Mouse (Mus musculus) lung, adult 2 months (tissue): ENCODE results near the gene Fam102a. TPM values are rescaled to one million over a fixed set of nuclear protein-coding genes. Genes with fewer than 3 reads are reported as not detected.

Experiments used
- DNase-seq: peaks from one replicate; pipeline ENCODE4 v3.0.0; 2022
- H3K4me1 ChIP-seq: fragments of 200-500 bp; 2 replicates; pipeline ENCODE4 v1.6.1; 2011; ENCODE audit warnings: low read length; ENCODE audit not compliant: control insufficient read depth, insufficient read depth
- H3K4me3 ChIP-seq: fragments of 200-500 bp; replicated peaks from 2 replicates; pipeline ENCODE3; 2011; ENCODE audit warnings: low read depth, mild to moderate bottlenecking, control low read depth, low read length; ENCODE audit errors: extremely low read depth
- CTCF ChIP-seq: fragments of 200-500 bp; IDR thresholded peaks from 2 replicates; pipeline ENCODE4 v1.5.1; 2011; ENCODE audit warnings: mild to moderate bottlenecking, low read length, control low read depth; ENCODE audit not compliant: insufficient read depth
- POLR2A ChIP-seq: fragments of 200-500 bp; IDR thresholded peaks from 2 replicates; pipeline ENCODE4 v1.6.1; 2011; ENCODE audit warnings: low read depth, mild to moderate bottlenecking, control low read depth, low read length, borderline replicate concordance; ENCODE audit errors: extremely low read depth
- WGBS: fragments of 180-500 bp; shearing (Covaris S2); methylation state at CpG from one replicate; pipeline ENCODE4 v1.1.7; 2018; 5-methylcytosine and 5-hydroxymethylcytosine counted together
- polyA plus RNA-seq: library from polyadenylated mRNA; depleted of rRNA; stranded (reverse); fragments of >200 nt; gene quantifications from 2 replicates; pipeline ENCODE4 v1.2.3, GENCODE M21; 2012

Gene Fam102a
- polyA plus RNA-seq, 1 experiment, result 24.0 TPM

GRCm38 (mm10) chr2:32530479-32530878 lies 4.7 kb upstream of the Fam102a start:
- WGBS, result 64% methylated on average over 2 of the region's 2 CpGs
- no peak for TF ChIP-seq CTCF
- no peak for TF ChIP-seq POLR2A
- DNase-seq, result no peak
- H3K4me3 ChIP-seq, result no peak overlapping the region
- H3K4me1 ChIP-seq, result no peaks in the 10 kb centered on the region

GRCm38 (mm10) chr2:32533163-32533562 lies 2.0 kb upstream of the Fam102a start:
- TF ChIP-seq POLR2A (no peak), CTCF (no peak)
- H3K4me1 ChIP-seq, result peaks cover 8% of the 10 kb centered on the region; the same call in 1 of the 2 replicates
- 74% methylated on average over 2 of the region's 2 CpGs for WGBS
- DNase-seq, result no peak
- no peak overlapping the region for H3K4me3 ChIP-seq

- Histone ChIP-seq H3K4me3 (peak overlapping the region; percentile 85), H3K4me1 (peaks cover 15% of the 10 kb centered on the region; the same call in 1 of the 2 replicates)
- DNase-seq, result peak; percentile 53
- whole genome bisulfite sequencing, result 6% methylated on average over 13 of the region's 13 CpGs
- TF ChIP-seq CTCF (no peak), POLR2A (peak; percentile 31; the same call in 1 of the 2 replicates)
Observed at GRCm38 (mm10) chr2:32534061-32534732, 935 bp upstream of the Fam102a start.

- peaks cover 15% of the 10 kb centered on the region; the same call in 1 of the 2 replicates for H3K4me1 ChIP-seq
- DNase-seq, result peak; percentile 79
Observed at GRCm38 (mm10) chr2:32535501-32535991, 414 bp downstream of the Fam102a start.

GRCm38 (mm10) chr2:32536086-32536633 lies 1.0 kb downstream of the Fam102a start:
- H3K4me3 ChIP-seq, result peak overlapping the region; percentile 64
- peak; percentile 45 for DNase-seq
- 2% methylated on average over 14 of the region's 14 CpGs for WGBS
- peaks cover 15% of the 10 kb centered on the region; the same call in 1 of the 2 replicates for H3K4me1 ChIP-seq
- TF ChIP-seq CTCF (no peak), POLR2A (no peak)

More at GRCm38 (mm10) chr2:32535501-32535991, 414 bp downstream of the Fam102a start:
- peak overlapping the region; percentile 76 for H3K4me3 ChIP-seq
- WGBS, result under 1% methylated on average over 55 of the region's 56 CpGs
- TF ChIP-seq POLR2A, result no peak
- TF ChIP-seq CTCF, result no peak

GRCm38 (mm10) chr2:32536634-32537359 lies 1.7 kb downstream of the Fam102a start:
- TF ChIP-seq POLR2A, result no peak
- peak; percentile 43; the same call in 1 of the 2 replicates for TF ChIP-seq CTCF
- H3K4me1 ChIP-seq, result peaks cover 18% of the 10 kb centered on the region; the same call in 1 of the 2 replicates
- 3% methylated on average over 11 of the region's 11 CpGs for WGBS
- peak overlapping the region; percentile 64 for H3K4me3 ChIP-seq
- DNase-seq, result peak; percentile 60

GRCm38 (mm10) chr2:32537360-32537905 lies 2.3 kb downstream of the Fam102a start:
- TF ChIP-seq POLR2A (no peak), CTCF (no peak)
- peak overlapping the region; percentile 53 for H3K4me3 ChIP-seq
- DNase-seq, result no peak
- 18% methylated on average over 9 of the region's 9 CpGs for WGBS
- peaks cover 21% of the 10 kb centered on the region; the same call in 1 of the 2 replicates for H3K4me1 ChIP-seq

GRCm38 (mm10) chr2:32537941-32538340 lies 2.8 kb downstream of the Fam102a start:
- Histone ChIP-seq H3K4me1 (peaks cover 21% of the 10 kb centered on the region; the same call in 1 of the 2 replicates), H3K4me3 (no peak overlapping the region)
- 42% methylated on average over 5 of the region's 5 CpGs for WGBS
- TF ChIP-seq CTCF (no peak), POLR2A (no peak)
- DNase-seq, result no peak

GRCm38 (mm10) chr2:32538461-32538860 lies 3.3 kb downstream of the Fam102a start:
- H3K4me1 ChIP-seq, result peaks cover 21% of the 10 kb centered on the region; the same call in 1 of the 2 replicates
- DNase-seq, result no peak
- whole genome bisulfite sequencing, result 56% methylated on average over 4 of the region's 4 CpGs
- no peak overlapping the region for H3K4me3 ChIP-seq
- TF ChIP-seq CTCF (no peak), POLR2A (no peak)
